Mouse (Mus musculus) midbrain, embryonic 13.5 days (tissue): ENCODE measurements around the gene Btbd18. TPM values are rescaled to one million over a fixed set of nuclear protein-coding genes. Genes with fewer than 3 reads are reported as not detected.

Source experiments
- ATAC-seq: fragments of 200-750 bp; cut with Nextera tagmentation; 2 replicates; pipeline ENCODE4 v1.8.0; 2017; ENCODE audit warnings: mild to moderate bottlenecking, moderate TSS enrichment, moderate library complexity
- H3K27ac ChIP-seq: fragments of 300-500 bp; sonication (generic); 2 replicates; pipeline ENCODE4 v1.5.1; 2015; ENCODE audit warnings: inconsistent platforms, mild to moderate bottlenecking, moderate library complexity
- H3K27me3 ChIP-seq: fragments of 300-500 bp; sonication (generic); 2 replicates; pipeline ENCODE4 v1.6.1; 2015; ENCODE audit warnings: mild to moderate bottlenecking, inconsistent platforms
- H3K36me3 ChIP-seq: fragments of 300-500 bp; sonication (generic); 2 replicates; pipeline ENCODE4 v1.6.1; 2015; ENCODE audit warnings: mild to moderate bottlenecking, inconsistent platforms
- H3K4me1 ChIP-seq: fragments of 300-500 bp; sonication (generic); replicated peaks from 2 replicates; pipeline ENCODE4 v1.6.1; 2015; ENCODE audit warnings: inconsistent platforms
- H3K4me2 ChIP-seq: fragments of 300-500 bp; sonication (generic); replicated peaks from 2 replicates; pipeline ENCODE4 v1.6.1; 2015; ENCODE audit warnings: moderate library complexity, mild to moderate bottlenecking, inconsistent platforms
- H3K4me3 ChIP-seq: fragments of 300-500 bp; sonication (generic); replicated peaks from 2 replicates; pipeline ENCODE4 v1.5.1; 2015; ENCODE audit warnings: mild to moderate bottlenecking, inconsistent platforms
- H3K9ac ChIP-seq: fragments of 300-500 bp; sonication (generic); replicated peaks from 2 replicates; pipeline ENCODE4 v1.6.1; 2015; ENCODE audit warnings: mild to moderate bottlenecking, inconsistent platforms
- H3K9me3 ChIP-seq: fragments of 300-500 bp; sonication (generic); 2 replicates; pipeline ENCODE4 v1.6.1; 2016; ENCODE audit warnings: mild to moderate bottlenecking, inconsistent platforms
- WGBS: fragments of 180-500 bp; shearing (Covaris S2); methylation state at CpG from one replicate; pipeline ENCODE4 v1.1.7; 2015; 5-methylcytosine and 5-hydroxymethylcytosine counted together
- polyA plus RNA-seq: library from polyadenylated mRNA; unstranded; fragments of >200 nt; fragmentation: Nextera tagmentation; extraction: Ambion mirVana; gene quantifications from 2 replicates; pipeline ENCODE4 v1.2.1, GENCODE M21; 2015

Btbd18 gene
- polyA plus RNA-seq, 1 experiment from 2014 or later, result 0.42 TPM

DNA sequence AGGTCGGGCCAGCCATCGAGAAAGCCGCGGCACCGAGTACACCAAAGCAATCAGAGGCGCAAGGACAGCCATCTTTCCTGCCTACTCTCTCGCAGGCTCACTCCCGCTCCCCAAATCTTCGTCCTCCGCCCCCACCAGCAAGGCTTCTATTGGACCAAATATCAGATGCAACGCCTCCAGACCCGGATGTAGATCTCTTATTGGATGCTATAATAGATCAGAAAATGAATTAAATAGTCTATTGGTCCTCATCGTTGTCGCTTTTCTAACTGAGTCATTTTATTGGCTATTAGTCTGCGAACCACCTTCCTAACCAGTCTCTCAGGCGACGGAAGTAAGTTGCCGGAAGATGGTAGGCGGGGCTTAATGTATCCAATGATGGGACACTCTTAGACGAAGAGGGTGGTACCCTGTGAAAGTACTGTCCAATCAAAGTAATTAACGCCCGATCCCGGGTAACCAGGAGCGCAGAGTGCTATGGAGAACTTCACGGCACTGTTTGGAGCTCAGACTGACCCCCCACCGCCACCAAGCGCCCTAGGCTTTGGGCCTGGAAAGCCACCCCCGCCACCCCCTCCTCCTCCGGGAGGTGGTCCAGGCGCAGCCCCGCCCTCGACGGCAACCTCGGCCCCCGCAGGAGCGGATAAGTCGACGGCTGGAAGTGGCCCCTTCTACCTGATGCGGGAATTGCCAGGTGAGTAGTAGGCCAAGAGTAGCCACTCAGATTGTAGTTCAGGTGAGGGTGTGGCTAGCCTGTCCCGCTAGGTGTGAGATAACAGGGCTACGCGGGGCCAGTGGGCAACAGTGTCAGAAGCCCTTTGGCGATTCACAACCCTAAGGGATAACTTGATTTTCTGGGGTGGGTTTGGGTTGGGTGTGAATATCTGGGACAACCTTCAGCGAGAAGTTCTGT is 19.3 kb downstream of the Btbd18 start, which contains the start of the genes Gm28635 and Med19:
Gene Gm28635, minus strand, starts transcription at position 74 of the 913 bp plus-strand sequence.
Gene Med19, plus strand, starts transcription at position 435 of the 913 bp plus-strand sequence.
- peaks cover 29% of the 10 kb centered on the region for H3K4me1 ChIP-seq
- peak; percentile 100 for ATAC-seq
- WGBS, result under 1% methylated on average over 44 of the region's 44 CpGs
- peak within 1 kb of the TSS; percentile 75 for H3K27ac ChIP-seq
- no peaks in the 10 kb centered on the region for H3K27me3 ChIP-seq
- H3K4me2 ChIP-seq, result peak within 1 kb of the TSS; percentile 72
- peak within 1 kb of the TSS; percentile 79 for H3K9ac ChIP-seq
- no peaks in the 10 kb centered on the region for H3K9me3 ChIP-seq
- peaks cover 40% of the 10 kb centered on the region for H3K36me3 ChIP-seq
- H3K4me3 ChIP-seq, result peak within 1 kb of the TSS; percentile 96

DNA sequence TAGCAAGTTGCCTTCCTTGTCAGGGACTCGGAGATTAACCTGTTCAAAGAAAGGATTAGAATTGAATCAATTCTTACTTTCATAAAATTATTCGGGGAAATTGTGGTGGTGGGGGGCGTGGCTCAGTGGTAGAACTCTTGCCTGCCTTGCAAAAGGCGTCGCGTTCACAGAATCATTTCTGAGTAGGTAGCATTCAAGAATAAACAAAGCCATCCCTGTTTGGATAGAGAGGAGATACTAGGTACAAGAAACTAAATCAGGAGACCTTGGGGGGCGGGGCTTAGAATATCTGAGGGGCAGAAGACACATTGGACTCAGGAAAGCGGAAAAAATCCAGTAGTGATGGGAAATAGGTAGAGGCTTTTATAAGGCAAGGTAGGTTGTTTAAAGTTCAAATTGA is 20.1 kb downstream of the Btbd18 start, which contains the start of gene Tmx2:
Gene Tmx2, minus strand, starts transcription at position 125 of the 400 bp plus-strand sequence.
- no peak for ATAC-seq
- 18% methylated on average over 8 of the region's 8 CpGs for WGBS

DNA sequence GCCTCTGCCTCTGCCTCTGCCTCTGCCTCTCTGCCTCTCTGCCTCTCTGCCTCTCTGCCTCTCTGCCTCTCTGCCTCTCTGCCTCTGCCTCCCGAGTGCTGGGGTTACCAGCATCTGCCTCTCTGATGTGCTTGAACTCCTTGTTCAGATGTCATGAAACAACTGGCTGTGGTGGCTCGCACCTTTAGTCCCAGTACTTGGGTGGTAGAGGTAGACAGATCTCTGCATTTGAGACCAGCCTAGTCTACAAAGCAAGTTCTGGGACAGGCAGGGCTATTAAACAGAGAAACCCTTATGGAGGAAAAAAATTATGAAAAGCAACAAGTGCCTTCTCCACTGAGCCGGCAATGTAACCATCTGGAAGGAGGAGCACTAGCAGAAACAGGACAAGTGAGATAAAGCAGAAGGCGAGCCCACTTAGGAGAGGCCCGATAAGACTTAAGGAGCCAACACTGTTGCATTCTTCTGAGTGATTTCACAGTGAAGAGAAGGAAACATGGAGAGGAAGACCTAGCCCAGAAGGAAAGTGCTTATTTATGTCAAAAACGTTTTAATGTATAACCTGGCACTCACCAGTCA is 23.8 kb downstream of the Btbd18 start:
- Histone ChIP-seq H3K4me2 (no peak overlapping the region), H3K4me1 (peaks cover 10% of the 10 kb centered on the region), H3K27ac (no peak overlapping the region), H3K27me3 (no peaks in the 10 kb centered on the region), H3K9me3 (no peaks in the 10 kb centered on the region), H3K36me3 (peaks cover 43% of the 10 kb centered on the region), H3K9ac (no peak overlapping the region), H3K4me3 (no peak overlapping the region)
- ATAC-seq, result no peak
- 90% methylated on average over 6 of the region's 6 CpGs for WGBS

More for the DNA sequence above, 20.1 kb downstream of the Btbd18 start, which contains the start of gene Tmx2:
- peak within 1 kb of the TSS; percentile 96 for H3K4me3 ChIP-seq
- peak within 1 kb of the TSS; percentile 76 for H3K9ac ChIP-seq
- H3K36me3 ChIP-seq, result peaks cover 33% of the 10 kb centered on the region
- H3K4me2 ChIP-seq, result peak within 1 kb of the TSS; percentile 72
- H3K27me3 ChIP-seq, result no peaks in the 10 kb centered on the region
- H3K27ac ChIP-seq, result peak within 1 kb of the TSS; percentile 31
- peaks cover 29% of the 10 kb centered on the region for H3K4me1 ChIP-seq
- no peaks in the 10 kb centered on the region for H3K9me3 ChIP-seq

DNA sequence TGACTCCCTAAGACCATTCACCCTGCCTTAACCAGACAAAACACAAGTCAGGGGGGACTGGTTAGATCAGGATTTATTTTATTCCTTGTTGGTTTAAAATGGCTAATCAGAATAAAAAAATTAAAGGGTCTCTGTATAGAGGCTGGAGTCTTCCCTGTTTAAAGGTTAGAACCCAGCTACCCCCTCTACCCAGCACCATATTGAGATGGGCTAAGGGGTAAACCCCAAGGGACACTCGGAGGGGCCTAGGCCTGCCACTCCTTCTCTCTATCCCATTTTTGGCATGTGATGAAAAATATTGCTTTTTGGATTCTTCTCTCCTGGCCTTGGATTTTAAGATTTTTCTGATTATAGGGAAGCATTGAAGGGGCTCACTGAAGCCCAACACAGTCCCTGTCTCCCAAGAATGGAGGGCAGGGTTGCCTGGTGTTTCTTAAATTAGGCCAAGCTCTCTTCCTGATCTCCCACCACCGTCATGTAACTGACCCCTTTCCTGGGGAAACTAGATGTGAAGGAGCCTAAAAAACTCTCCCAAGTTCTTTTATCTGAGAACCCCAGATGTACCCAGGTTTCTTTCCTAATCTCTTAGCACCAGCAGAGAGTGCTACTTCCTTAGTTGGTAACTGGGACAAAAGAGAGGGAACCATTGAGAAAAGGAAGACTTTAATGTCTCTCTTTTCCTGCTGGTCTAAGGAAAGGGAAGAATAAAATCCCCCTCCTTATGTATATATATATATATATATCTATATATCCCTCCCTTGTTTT is 29.4 kb downstream of the Btbd18 start:
- H3K9me3 ChIP-seq, result no peaks in the 10 kb centered on the region
- 0 out of 2 replicates have a peak, but pooled peaks have one; percentile 51 for ATAC-seq
- H3K4me2 ChIP-seq, result no peak overlapping the region
- peaks cover 85% of the 10 kb centered on the region for H3K36me3 ChIP-seq
- no peak overlapping the region for H3K9ac ChIP-seq
- WGBS, result 87% methylated on average over 2 of the region's 2 CpGs
- no peaks in the 10 kb centered on the region for H3K4me1 ChIP-seq
- no peaks in the 10 kb centered on the region for H3K27me3 ChIP-seq
- no peak overlapping the region for H3K4me3 ChIP-seq
- H3K27ac ChIP-seq, result no peak overlapping the region

GRCm38 (mm10) chr2:84690050-84690449 is 31.2 kb downstream of the Btbd18 start:
- Histone ChIP-seq H3K4me3 (no peak overlapping the region), H3K9ac (no peak overlapping the region), H3K4me1 (no peaks in the 10 kb centered on the region), H3K27ac (no peak overlapping the region), H3K4me2 (no peak overlapping the region), H3K36me3 (peaks cover 87% of the 10 kb centered on the region), H3K9me3 (no peaks in the 10 kb centered on the region), H3K27me3 (no peaks in the 10 kb centered on the region)
- ATAC-seq, result no peak
- WGBS, result 91% methylated on average over 12 of the region's 12 CpGs

DNA sequence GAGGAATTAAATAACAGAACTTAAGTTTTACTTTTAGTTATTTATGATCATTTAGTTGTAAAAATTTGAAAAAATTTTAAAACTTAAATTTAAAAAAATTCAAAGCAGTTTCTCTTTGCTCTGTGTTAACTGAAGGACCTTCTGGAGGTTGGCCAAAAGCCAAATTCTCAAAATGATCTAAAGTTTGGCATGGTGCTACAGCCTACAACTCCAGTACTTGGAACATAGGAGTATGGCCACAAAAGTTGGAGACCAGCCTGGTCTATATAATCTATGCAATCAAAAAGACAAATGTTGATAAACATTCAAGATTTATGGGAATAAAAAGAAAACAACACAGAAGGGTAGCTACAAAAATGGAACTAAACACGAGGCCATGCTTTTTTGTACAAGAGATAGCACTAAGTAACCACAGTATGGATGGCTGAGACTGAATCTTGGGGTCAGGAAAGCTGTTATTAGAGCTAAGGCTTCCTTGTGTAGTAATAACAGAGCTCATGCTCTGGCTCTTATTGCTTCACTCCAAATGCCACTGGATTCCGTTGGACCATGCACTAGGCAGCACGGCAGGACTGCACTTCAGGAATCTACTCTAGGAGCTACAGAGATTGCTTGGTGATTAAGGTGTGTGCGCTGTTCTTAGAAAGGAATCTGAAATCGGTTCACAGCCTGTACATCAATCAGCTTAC is 36.3 kb downstream of the Btbd18 start:
- peaks cover 62% of the 10 kb centered on the region for H3K36me3 ChIP-seq

DNA sequence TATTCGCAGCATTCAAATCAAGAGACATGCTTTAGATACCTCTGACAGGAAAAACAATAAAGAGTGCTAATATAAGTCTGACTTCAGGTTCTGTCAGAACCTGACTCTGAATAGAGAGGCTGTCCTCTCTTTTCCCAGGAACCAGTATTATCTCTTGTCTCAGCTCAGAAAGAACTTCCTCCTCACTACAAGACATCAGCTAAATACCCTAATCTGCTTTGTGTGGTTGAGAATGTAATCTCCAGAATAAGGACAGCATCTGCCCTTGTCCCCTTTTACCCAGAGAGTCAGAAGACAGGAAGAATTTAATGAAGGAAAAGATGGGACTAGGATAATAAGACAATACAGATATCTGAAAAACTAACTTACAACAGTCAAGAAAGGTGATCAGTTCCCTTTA is 44.6 kb downstream of the Btbd18 start:
- ATAC-seq, result no peak
- Histone ChIP-seq H3K4me3 (no peak overlapping the region), H3K4me1 (peaks cover 3% of the 10 kb centered on the region), H3K9me3 (no peaks in the 10 kb centered on the region), H3K9ac (no peak overlapping the region), H3K4me2 (no peak overlapping the region), H3K36me3 (peaks cover 27% of the 10 kb centered on the region), H3K27me3 (no peaks in the 10 kb centered on the region), H3K27ac (no peak overlapping the region)
- WGBS, result 97% methylated on average over 1 of the region's 1 CpGs

More for the DNA sequence above, 36.3 kb downstream of the Btbd18 start:
- Histone ChIP-seq H3K4me2 (no peak overlapping the region), H3K27me3 (no peaks in the 10 kb centered on the region), H3K9ac (no peak overlapping the region), H3K4me1 (no peaks in the 10 kb centered on the region), H3K9me3 (no peaks in the 10 kb centered on the region), H3K4me3 (no peak overlapping the region), H3K27ac (no peak overlapping the region)
- ATAC-seq, result no peak
- WGBS, result 94% methylated on average over 5 of the region's 5 CpGs

DNA sequence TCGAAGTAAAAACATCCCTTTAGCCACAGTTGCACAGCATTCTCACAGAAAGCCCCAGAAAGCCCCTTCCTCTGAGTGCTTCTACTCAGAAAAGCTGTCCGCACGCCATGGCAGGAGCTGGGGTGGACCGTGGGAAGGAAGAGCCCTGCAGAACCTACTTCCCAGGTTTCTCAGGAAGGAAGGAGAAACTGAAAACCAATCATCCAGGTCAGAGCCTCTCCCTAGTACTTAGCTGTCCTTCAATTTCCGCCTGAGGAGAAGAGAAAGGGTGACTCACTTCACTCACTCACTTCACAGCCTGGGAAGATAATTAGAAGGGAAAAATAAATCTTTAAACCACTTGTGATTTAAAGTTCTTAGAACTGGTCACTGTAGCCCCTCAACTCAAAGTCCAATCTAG is 45.5 kb downstream of the Btbd18 start:
- Histone ChIP-seq H3K4me3 (no peak overlapping the region), H3K4me1 (peaks cover 12% of the 10 kb centered on the region), H3K9me3 (no peaks in the 10 kb centered on the region), H3K27ac (no peak overlapping the region), H3K9ac (no peak overlapping the region), H3K36me3 (peaks cover 31% of the 10 kb centered on the region), H3K4me2 (no peak overlapping the region), H3K27me3 (no peaks in the 10 kb centered on the region)
- 80% methylated on average over 5 of the region's 5 CpGs for WGBS
- ATAC-seq, result no peak

GRCm38 (mm10) chr2:84705295-84705694 is 46.4 kb downstream of the Btbd18 start:
- Histone ChIP-seq H3K27ac (no peak overlapping the region), H3K4me3 (no peak overlapping the region), H3K9ac (no peak overlapping the region), H3K27me3 (no peaks in the 10 kb centered on the region), H3K36me3 (peaks cover 36% of the 10 kb centered on the region), H3K9me3 (no peaks in the 10 kb centered on the region), H3K4me2 (no peak overlapping the region), H3K4me1 (peaks cover 16% of the 10 kb centered on the region)
- WGBS, result 98% methylated on average over 1 of the region's 1 CpGs
- no peak for ATAC-seq

GRCm38 (mm10) chr2:84707523-84707922 is 48.6 kb downstream of the Btbd18 start:
- H3K27me3 ChIP-seq, result no peaks in the 10 kb centered on the region
- H3K4me2 ChIP-seq, result no peak overlapping the region
- ATAC-seq, result no peak
- 79% methylated on average over 1 of the region's 1 CpGs for WGBS
- peaks cover 39% of the 10 kb centered on the region for H3K36me3 ChIP-seq
- H3K9me3 ChIP-seq, result no peaks in the 10 kb centered on the region
- no peak overlapping the region for H3K9ac ChIP-seq
- H3K4me3 ChIP-seq, result no peak overlapping the region
- H3K27ac ChIP-seq, result no peak overlapping the region
- peaks cover 21% of the 10 kb centered on the region for H3K4me1 ChIP-seq

- 90% methylated on average over 2 of the region's 2 CpGs for WGBS
- no peak for ATAC-seq
Measured at GRCm38 (mm10) chr2:84711898-84712297, 53.0 kb downstream of the Btbd18 start.

More at GRCm38 (mm10) chr2:84711898-84712297, 53.0 kb downstream of the Btbd18 start:
- no peaks in the 10 kb centered on the region for H3K9me3 ChIP-seq
- peaks cover 31% of the 10 kb centered on the region for H3K36me3 ChIP-seq
- no peak overlapping the region for H3K9ac ChIP-seq
- H3K4me2 ChIP-seq, result no peak overlapping the region
- H3K4me1 ChIP-seq, result peaks cover 41% of the 10 kb centered on the region
- no peak overlapping the region for H3K27ac ChIP-seq
- H3K4me3 ChIP-seq, result no peak overlapping the region
- no peaks in the 10 kb centered on the region for H3K27me3 ChIP-seq
